Mouse (Mus musculus) bone marrow, adult 2 months (tissue): ENCODE results near the gene Cul4a.

ENCODE experiments used
- CTCF ChIP-seq: fragments of 200-500 bp; IDR thresholded peaks from 2 replicates; pipeline ENCODE4 v1.5.1; 2011; ENCODE audit warnings: low read length, control low read depth; ENCODE audit not compliant: control insufficient read depth, insufficient read depth
- POLR2A ChIP-seq: fragments of 200-500 bp; IDR thresholded peaks from 2 replicates; pipeline ENCODE4 v1.6.1; 2011; ENCODE audit warnings: low read depth, mild to moderate bottlenecking, control low read depth, low read length, borderline replicate concordance; ENCODE audit not compliant: control insufficient read depth

- no peak for TF ChIP-seq CTCF
- TF ChIP-seq POLR2A, result no peak
Measured at GRCm38 (mm10) chr8:13188052-13188555, 82.7 kb downstream of the Cul4a start.
